Mouse (Mus musculus) bone marrow macrophage, adult 2 months (primary cell): ENCODE results near the gene Allc. TPM values are rescaled to one million over a fixed set of nuclear protein-coding genes. Genes with fewer than 3 reads are reported as not detected.

ENCODE experiments used
- H3K27ac ChIP-seq: 2 replicates; pipeline ENCODE4 v1.5.1; 2012; ENCODE audit warnings: low read depth, low read length; ENCODE audit not compliant: insufficient read depth
- H3K4me1 ChIP-seq: 2 replicates; pipeline ENCODE4 v1.6.1; 2012; ENCODE audit warnings: low read length; ENCODE audit not compliant: control insufficient read depth, insufficient read depth
- H3K4me3 ChIP-seq: 2 replicates; pipeline ENCODE4 v1.5.1; 2012; ENCODE audit warnings: mild to moderate bottlenecking, low read length, moderate library complexity; ENCODE audit not compliant: insufficient read depth
- CTCF ChIP-seq: IDR thresholded peaks from 2 replicates; pipeline ENCODE4 v1.5.1; 2012; ENCODE audit warnings: low read depth, mild to moderate bottlenecking, low read length, moderate library complexity
- POLR2A ChIP-seq: IDR thresholded peaks from 2 replicates; pipeline ENCODE4 v1.6.1; 2012; ENCODE audit warnings: mild to moderate bottlenecking, low read depth, low read length, borderline replicate concordance
- polyA plus RNA-seq: library from polyadenylated mRNA; stranded (reverse); fragments of >200 nt; gene quantifications from 2 replicates; pipeline ENCODE4 v1.2.4, GENCODE M21; 2012; ENCODE audit not compliant: missing spikeins, insufficient read depth, insufficient read length

The Allc gene
- polyA plus RNA-seq, 1 experiment, result not detected

GRCm38 (mm10) chr12:28514264-28514775, 68.0 kb downstream of the Allc start:
- TF ChIP-seq POLR2A (no peak), CTCF (no peak)
- Histone ChIP-seq H3K4me1 (no peaks in the 10 kb centered on the region), H3K4me3 (no peak overlapping the region)

DNA sequence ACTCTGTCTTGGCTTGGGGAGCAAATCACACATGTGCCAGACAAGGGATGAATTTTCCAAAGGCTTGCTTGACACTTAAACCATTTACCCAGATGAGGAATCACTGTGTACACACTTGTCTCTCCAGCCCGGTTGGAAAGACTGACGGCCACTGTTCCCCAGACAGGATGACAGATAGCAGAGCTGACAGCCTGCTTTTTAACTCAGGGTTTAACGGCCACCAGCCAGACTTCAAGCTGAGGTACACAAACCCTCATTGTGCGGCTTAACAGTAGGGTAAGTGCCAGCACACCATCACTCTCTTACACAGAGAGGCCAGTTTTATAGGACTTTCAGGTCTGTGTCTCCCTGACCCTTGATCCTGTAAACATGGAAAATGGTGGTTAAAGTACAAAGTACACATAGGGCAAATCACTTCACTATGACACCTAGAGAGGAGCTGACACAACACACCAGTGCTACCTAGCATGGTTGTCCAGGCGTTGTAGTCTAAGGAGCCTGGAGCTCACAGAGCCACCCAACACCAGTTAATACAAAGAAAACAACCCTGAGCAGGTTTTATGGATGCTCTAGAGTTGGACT, 72.5 kb downstream of the Allc start:
- Histone ChIP-seq H3K4me1 (no peaks in the 10 kb centered on the region), H3K27ac (no peak overlapping the region), H3K4me3 (no peak overlapping the region)
- TF ChIP-seq POLR2A (no peak), CTCF (no peak)

More at GRCm38 (mm10) chr12:28514264-28514775, 68.0 kb downstream of the Allc start:
- no peak overlapping the region for H3K27ac ChIP-seq

Other genes with a start within 250 kb of the Allc start
- gene Dcdc2c, start 30.1 kb downstream of the Allc start, polyA plus RNA-seq, result not detected in 2 replicates
- gene Colec11, start 40.9 kb upstream of the Allc start, polyA plus RNA-seq, result 0.56 TPM in 1 of 2 replicates, not detected in the other
- 659 and 814 TPM in 2 replicates for gene Rps7, start 53.4 kb upstream of the Allc start, polyA plus RNA-seq
- gene Rnaseh1, start 67.1 kb upstream of the Allc start, polyA plus RNA-seq, result 16.0 and 20.8 TPM in 2 replicates
- 38.8 and 39.3 TPM in 2 replicates for gene Adi1, start 92.7 kb upstream of the Allc start, polyA plus RNA-seq
- 22.5 and 24.1 TPM in 2 replicates for gene Trappc12, start 167.9 kb upstream of the Allc start, polyA plus RNA-seq
- 12.9 and 18.3 TPM in 2 replicates for gene Eipr1, start 169.3 kb upstream of the Allc start, polyA plus RNA-seq